Mouse (Mus musculus) duodenum, adult 2 months (tissue): Measurements from ENCODE around the gene Smc1b. TPM values are rescaled to one million over a fixed set of nuclear protein-coding genes. Genes with fewer than 3 reads are reported as not detected.

Experiments used
- polyA plus RNA-seq: library from polyadenylated mRNA; depleted of rRNA; stranded (reverse); fragments of >200 nt; gene quantifications from 2 replicates; pipeline ENCODE4 v1.2.3, GENCODE M21; 2012; ENCODE audit warnings: low replicate concordance; rRNA removed

Smc1b gene
- polyA plus RNA-seq, result not detected in 2 replicates

DNA sequence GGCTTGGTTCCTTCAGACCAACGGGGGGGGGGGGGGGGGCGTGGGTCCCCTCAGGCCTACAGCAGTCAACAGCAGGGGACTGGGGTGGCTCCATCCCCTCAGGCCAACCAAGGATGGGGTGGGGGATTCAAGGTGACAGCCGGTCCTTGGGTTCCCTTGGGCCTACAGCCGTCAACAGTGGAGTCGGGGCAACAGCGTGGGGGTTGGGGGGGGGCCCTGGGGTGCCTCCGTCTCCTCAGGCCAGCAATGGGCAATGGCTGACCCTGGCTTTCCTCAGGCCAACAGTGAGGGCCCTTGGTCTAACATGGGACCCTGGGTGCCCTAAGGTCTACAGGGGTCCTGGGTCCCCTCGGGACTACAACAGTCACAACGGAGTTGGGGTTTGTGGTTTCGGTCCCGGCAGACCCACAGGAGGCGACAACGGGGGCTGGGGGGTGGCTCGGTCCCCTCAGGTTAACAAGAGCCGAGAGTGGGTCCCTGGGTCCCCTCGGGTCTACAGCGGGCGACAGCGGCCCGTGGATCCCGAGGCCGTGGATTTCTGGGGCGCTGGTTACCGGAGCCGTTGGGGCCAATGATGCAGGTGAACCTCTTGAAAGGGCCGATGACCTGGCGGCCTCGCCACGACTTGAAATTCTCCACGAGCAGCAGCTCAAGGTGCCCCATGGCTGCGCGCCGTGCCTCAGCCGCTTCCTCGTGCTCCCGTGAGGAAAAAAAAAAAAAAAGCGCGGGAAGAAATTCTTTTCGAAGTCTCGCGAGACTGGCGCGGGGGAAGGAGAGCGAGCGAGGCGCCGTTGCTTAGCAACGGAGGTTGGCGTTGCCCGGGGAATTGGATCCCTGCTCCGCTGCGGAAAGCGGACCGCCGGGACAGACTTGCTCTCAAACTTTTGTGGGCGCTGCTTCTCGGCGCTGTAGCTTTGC, at the start of gene Smc1b, which contains the start of gene Ribc2:
Smc1b (minus strand) TSS at position 690 of the 918 bp plus-strand sequence.
Ribc2 (plus strand) TSS at position 804 of the 918 bp plus-strand sequence.

DNA sequence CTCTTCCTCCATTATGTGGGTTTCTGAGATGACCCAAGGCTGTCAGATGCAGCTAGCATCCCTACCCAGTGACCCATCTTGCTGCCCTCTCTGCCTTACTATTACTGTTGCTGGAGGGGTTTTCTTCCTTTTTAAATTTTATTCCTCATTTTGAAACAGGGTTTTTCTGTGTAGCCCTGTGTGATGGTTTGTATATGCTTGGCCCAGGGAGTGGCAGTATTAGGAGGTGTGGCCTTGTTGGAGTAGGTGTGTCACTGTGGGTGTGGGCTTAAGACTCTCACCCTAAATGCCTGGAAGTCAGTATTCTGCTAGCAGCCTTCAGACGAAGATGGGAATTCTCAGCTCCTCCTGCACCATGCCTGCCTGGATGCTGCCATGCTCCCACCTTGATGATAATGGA, 103.1 kb downstream of the Smc1b start, which contains the start of gene Fam118a:
Fam118a (plus strand) TSS at position 301 of the 400 bp plus-strand sequence.

DNA sequence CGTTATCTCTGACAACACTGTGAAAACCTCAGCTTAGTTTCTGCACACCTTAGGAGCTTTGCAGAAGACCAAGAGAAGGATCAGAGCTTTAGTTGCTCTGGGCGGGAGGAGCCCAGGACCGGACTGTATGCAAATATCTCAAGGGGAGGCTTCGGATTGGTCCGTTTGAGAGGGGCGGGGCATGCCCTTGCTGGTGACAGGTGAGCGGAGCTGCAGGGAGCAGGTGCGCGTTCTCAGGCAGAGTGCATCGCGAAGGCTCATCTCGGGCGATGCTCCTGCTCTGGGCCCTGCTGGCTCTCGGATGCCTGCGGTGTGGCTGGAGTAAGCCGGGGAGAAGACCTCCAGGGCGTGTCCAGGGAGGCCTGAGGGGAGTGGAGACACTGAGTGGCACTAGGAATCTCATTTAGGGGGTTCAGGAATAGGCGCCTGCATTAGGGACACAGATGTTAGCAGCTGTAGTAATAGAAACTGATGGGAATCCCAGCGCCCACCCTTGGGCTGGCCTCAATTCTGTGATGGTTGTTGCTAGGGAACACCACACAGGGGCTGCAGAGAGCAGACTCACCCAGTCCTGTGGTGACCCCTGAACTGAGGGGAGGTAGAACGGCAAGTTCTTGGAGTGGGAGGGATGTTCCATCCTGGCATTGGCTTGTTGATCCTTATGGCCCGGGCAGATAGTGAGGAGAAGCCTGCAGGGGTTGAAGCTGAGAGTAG, 114.7 kb downstream of the Smc1b start, which contains the start of gene Upk3a:
Upk3a (plus strand) TSS at position 191 of the 714 bp plus-strand sequence.

Other genes starting within 250 kb of the Smc1b start
- 0.09 and 0.19 TPM in 2 replicates for gene Gm29666, start 211.9 kb downstream of the Smc1b start, polyA plus RNA-seq
- gene Nup50, start 208.6 kb downstream of the Smc1b start, polyA plus RNA-seq, result 5.5 and 6.5 TPM in 2 replicates
- 8.8 and 12.1 TPM in 2 replicates for gene 5031439G07Rik, start 143.4 kb downstream of the Smc1b start, polyA plus RNA-seq
- gene Upk3a, start 114.8 kb downstream of the Smc1b start, polyA plus RNA-seq, result 0.74 and 4.1 TPM in 2 replicates
- 1.4 and 8.6 TPM in 2 replicates for gene Fam118a, start 103.0 kb downstream of the Smc1b start, polyA plus RNA-seq
- gene Ribc2, start 114 bp upstream of the Smc1b start, polyA plus RNA-seq, result not detected in 2 replicates
- gene Fbln1, start 74.0 kb upstream of the Smc1b start, polyA plus RNA-seq, result 194 and 530 TPM in 2 replicates
- gene Atxn10, start 204.3 kb upstream of the Smc1b start, polyA plus RNA-seq, result 15.7 and 23.2 TPM in 2 replicates